Mouse (Mus musculus): ENCODE data around the gene Cachd1. TPM values are rescaled to one million over a fixed set of nuclear protein-coding genes. Genes with fewer than 3 reads are reported as not detected.

Cachd1 gene
- polyA plus RNA-seq, 1 experiment from 2014 or later: 25.2 TPM

DNA sequence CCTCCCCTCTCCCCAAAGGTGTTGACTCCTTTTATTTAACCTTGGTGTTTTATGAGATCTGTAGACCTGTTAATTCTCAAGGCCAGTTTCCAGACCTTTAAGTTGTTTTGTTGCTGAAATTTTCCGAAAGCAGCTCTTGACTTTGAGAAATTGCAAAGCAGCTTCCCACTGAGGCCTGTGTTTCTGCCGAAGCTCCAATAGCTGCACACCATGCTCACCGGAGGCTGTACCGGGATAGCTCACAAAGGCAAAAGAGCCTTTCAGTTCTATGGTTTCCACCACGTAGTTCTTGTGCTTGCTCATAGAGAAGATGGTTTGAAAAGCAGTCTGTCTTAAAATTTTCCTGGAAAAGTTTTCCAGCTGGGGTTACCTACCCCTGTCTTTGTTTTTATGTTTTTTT, 3.2 kb downstream of the Cachd1 start:
- Histone ChIP-seq H3K4me3 (ENCODE audit: low read depth, low read length) (peak overlapping the region; percentile 80), H3K4me1 (ENCODE audit: control insufficient read depth, insufficient read depth, low read length) (peaks cover 33% of the 10 kb centered on the region), H3K9me3 (ENCODE audit: control insufficient read depth, low read length) (no peaks in the 10 kb centered on the region), H3K27me3 (replicated peaks; ENCODE audit: control insufficient read depth, insufficient read depth, low read length) (no peaks in the 10 kb centered on the region), H3K27ac (replicated peaks; ENCODE audit: low read depth, low read length) (no peak overlapping the region), H3K4me2 (ENCODE audit: low read depth, low read length) (peak overlapping the region; percentile 87), H3K36me3 (ENCODE audit: control insufficient read depth, insufficient read depth, low read length) (no peaks in the 10 kb centered on the region), H3K9ac (ENCODE audit: low read depth, low read length) (peak overlapping the region; percentile 89)
- ATAC-seq (ENCODE audit: low read depth) (no peak), DNase-seq (ENCODE audit: low spot score) (peak; percentile 42)
- 21% methylated on average over 5 of the region's 5 CpGs for WGBS

DNA sequence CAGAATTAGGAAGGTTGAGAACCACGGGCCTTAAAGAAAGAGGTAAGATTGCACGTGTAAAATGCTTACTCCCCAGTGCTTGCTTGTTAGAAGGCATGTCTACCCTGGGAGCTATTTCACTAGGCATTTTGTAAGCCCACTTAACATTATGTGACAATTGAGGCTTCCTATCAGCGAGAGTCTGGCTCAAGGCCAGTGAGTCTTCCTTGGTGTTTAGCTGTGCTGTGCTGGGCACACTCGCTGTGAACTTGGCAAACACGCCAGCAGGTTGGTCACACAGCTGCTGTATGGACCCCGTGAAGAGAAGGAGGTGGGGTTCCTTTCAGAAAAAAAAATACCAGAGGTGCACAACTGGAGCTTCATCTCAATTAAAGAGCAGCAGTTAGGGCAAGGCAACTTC, 4.4 kb downstream of the Cachd1 start:
- no peaks in the 10 kb centered on the region for H3K9me3 ChIP-seq (ENCODE audit: control insufficient read depth, low read length)
- ATAC-seq (ENCODE audit: low read depth) (no peak), DNase-seq (ENCODE audit: low spot score) (no peak)
- H3K27ac ChIP-seq (replicated peaks; ENCODE audit: low read depth, low read length): no peak overlapping the region
- 53% methylated on average over 6 of the region's 6 CpGs for WGBS
- H3K4me1 ChIP-seq (ENCODE audit: control insufficient read depth, insufficient read depth, low read length): peaks cover 32% of the 10 kb centered on the region
- no peak overlapping the region; the same call in 1 of the 2 replicates for H3K9ac ChIP-seq (ENCODE audit: low read depth, low read length)
- H3K36me3 ChIP-seq (ENCODE audit: control insufficient read depth, insufficient read depth, low read length): no peaks in the 10 kb centered on the region
- no peak overlapping the region for H3K4me3 ChIP-seq (ENCODE audit: low read depth, low read length)
- H3K4me2 ChIP-seq (ENCODE audit: low read depth, low read length): peak overlapping the region; percentile 87
- H3K27me3 ChIP-seq (replicated peaks; ENCODE audit: control insufficient read depth, insufficient read depth, low read length): no peaks in the 10 kb centered on the region

DNA sequence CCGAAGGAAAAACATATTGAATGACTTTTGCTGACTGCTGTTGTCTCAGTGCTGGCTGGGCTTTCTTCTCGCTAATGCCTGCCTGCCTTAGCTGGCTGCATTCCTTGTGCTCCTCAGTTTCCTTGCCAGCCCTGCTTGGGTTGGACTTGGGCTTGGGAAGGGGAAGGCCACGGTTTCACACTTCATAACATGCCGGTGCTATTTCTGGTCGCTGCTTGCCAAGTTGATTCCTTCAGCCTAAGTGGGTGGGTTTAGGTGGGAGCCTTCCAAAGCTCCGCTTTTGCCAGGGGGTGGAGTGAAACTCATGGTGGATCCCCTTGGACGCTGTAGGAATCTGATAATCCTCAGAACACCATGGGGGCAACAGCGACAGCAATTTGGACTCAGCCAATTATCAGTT, 5.9 kb downstream of the Cachd1 start:
- H3K27me3 ChIP-seq (replicated peaks; ENCODE audit: control insufficient read depth, insufficient read depth, low read length): no peaks in the 10 kb centered on the region
- no peak overlapping the region; the same call in 1 of the 2 replicates for H3K27ac ChIP-seq (replicated peaks; ENCODE audit: low read depth, low read length)
- no peak overlapping the region for H3K4me3 ChIP-seq (ENCODE audit: low read depth, low read length)
- H3K36me3 ChIP-seq (ENCODE audit: control insufficient read depth, insufficient read depth, low read length): no peaks in the 10 kb centered on the region
- WGBS: 28% methylated on average over 8 of the region's 8 CpGs
- peak overlapping the region; percentile 26 for H3K4me2 ChIP-seq (ENCODE audit: low read depth, low read length)
- H3K4me1 ChIP-seq (ENCODE audit: control insufficient read depth, insufficient read depth, low read length): peaks cover 28% of the 10 kb centered on the region
- H3K9ac ChIP-seq (ENCODE audit: low read depth, low read length): no peak overlapping the region
- H3K9me3 ChIP-seq (ENCODE audit: control insufficient read depth, low read length): no peaks in the 10 kb centered on the region
- DNase-seq (ENCODE audit: low spot score): peak; percentile 78
- ATAC-seq (ENCODE audit: low read depth): peak; percentile 35; the same call in 1 of the 2 replicates

DNA sequence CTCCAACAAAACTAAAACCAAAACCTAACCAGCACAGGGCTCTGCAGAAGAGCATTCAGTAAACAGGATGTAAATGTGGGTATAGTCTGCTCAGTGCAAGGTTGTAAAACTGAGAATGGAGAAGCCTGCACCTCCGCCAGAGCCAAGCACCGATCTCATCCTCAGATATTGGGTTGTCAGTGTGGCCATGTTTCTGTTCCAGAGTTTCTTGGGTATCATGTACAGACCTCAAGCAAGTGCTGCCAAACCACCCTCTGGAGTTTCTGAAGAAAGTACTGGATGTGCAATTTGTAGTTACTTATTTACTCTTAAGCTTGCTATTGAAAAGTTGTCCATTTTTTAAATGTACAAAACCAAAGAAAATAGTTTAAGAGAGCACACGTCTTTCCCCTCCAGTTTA, 6.4 kb downstream of the Cachd1 start:
- H3K4me2 ChIP-seq (ENCODE audit: low read depth, low read length): 0 out of 2 replicates have a peak overlapping the region, but pooled peaks have one; percentile 26
- H3K9ac ChIP-seq (ENCODE audit: low read depth, low read length): no peak overlapping the region
- WGBS: 66% methylated on average over 3 of the region's 3 CpGs
- no peaks in the 10 kb centered on the region for H3K27me3 ChIP-seq (replicated peaks; ENCODE audit: control insufficient read depth, insufficient read depth, low read length)
- peaks cover 28% of the 10 kb centered on the region for H3K4me1 ChIP-seq (ENCODE audit: control insufficient read depth, insufficient read depth, low read length)
- H3K27ac ChIP-seq (replicated peaks; ENCODE audit: low read depth, low read length): no peak overlapping the region; the same call in 1 of the 2 replicates
- no peaks in the 10 kb centered on the region for H3K9me3 ChIP-seq (ENCODE audit: control insufficient read depth, low read length)
- DNase-seq (ENCODE audit: low spot score): no peak
- ATAC-seq (ENCODE audit: low read depth): no peak
- no peaks in the 10 kb centered on the region for H3K36me3 ChIP-seq (ENCODE audit: control insufficient read depth, insufficient read depth, low read length)
- no peak overlapping the region for H3K4me3 ChIP-seq (ENCODE audit: low read depth, low read length)

DNA sequence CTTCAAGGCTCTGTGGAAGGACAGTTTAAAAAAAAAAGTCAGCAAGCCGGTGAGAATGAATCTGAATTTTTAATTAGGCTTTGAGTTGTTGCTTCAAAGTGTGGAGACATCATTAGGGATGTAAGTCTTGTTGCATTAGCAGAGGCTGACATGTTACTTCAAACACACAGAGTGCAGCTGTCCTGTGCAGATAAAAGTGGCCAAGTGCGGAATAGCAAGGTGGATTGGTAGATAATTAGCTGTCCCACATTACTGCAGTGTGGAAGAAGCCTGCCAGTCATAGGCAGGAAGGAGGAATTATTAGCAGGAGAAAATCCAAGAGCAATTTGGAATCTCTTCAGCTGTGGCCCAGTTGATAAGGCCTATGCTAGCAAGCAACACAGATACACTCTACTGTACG, 10.7 kb downstream of the Cachd1 start:
- H3K9ac ChIP-seq (ENCODE audit: low read depth, low read length): no peak overlapping the region
- ATAC-seq (ENCODE audit: low read depth): no peak
- H3K4me2 ChIP-seq (ENCODE audit: low read depth, low read length): no peak overlapping the region
- DNase-seq (ENCODE audit: low spot score): no peak
- H3K27ac ChIP-seq (replicated peaks; ENCODE audit: low read depth, low read length): no peak overlapping the region
- no peaks in the 10 kb centered on the region for H3K36me3 ChIP-seq (ENCODE audit: control insufficient read depth, insufficient read depth, low read length)
- WGBS: 79% methylated on average over 3 of the region's 3 CpGs
- peaks cover 15% of the 10 kb centered on the region for H3K4me1 ChIP-seq (ENCODE audit: control insufficient read depth, insufficient read depth, low read length)
- H3K27me3 ChIP-seq (replicated peaks; ENCODE audit: control insufficient read depth, insufficient read depth, low read length): no peaks in the 10 kb centered on the region
- no peak overlapping the region for H3K4me3 ChIP-seq (ENCODE audit: low read depth, low read length)
- no peaks in the 10 kb centered on the region for H3K9me3 ChIP-seq (ENCODE audit: control insufficient read depth, low read length)

DNA sequence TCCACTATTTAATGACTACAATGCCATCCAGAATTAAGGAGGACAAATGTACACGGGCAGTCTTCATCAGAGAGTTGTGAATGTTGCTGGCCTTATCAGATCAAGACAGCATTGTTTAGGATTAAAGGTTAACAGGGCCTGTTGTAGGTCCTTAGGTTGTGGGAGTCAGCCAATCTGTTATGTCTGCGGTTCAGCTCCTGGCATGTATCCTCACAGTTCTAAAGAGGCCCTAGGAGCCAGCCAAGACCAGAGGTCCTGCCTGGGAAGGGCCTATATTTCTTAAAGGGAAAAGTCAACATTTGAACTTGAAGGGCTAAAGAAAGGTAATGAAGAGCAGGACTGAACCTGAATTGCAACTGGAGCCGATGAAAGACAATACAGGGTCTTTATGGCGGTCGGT, 13.7 kb downstream of the Cachd1 start:
- ATAC-seq (ENCODE audit: low read depth): no peak
- Histone ChIP-seq H3K27ac (replicated peaks; ENCODE audit: low read depth, low read length) (no peak overlapping the region), H3K27me3 (replicated peaks; ENCODE audit: control insufficient read depth, insufficient read depth, low read length) (no peaks in the 10 kb centered on the region), H3K36me3 (ENCODE audit: control insufficient read depth, insufficient read depth, low read length) (no peaks in the 10 kb centered on the region), H3K4me1 (ENCODE audit: control insufficient read depth, insufficient read depth, low read length) (peaks cover 22% of the 10 kb centered on the region), H3K4me2 (ENCODE audit: low read depth, low read length) (no peak overlapping the region), H3K4me3 (ENCODE audit: low read depth, low read length) (no peak overlapping the region), H3K9ac (ENCODE audit: low read depth, low read length) (no peak overlapping the region), H3K9me3 (ENCODE audit: control insufficient read depth, low read length) (no peaks in the 10 kb centered on the region)
- WGBS: 74% methylated on average over 5 of the region's 5 CpGs
- DNase-seq (ENCODE audit: low spot score): no peak

DNA sequence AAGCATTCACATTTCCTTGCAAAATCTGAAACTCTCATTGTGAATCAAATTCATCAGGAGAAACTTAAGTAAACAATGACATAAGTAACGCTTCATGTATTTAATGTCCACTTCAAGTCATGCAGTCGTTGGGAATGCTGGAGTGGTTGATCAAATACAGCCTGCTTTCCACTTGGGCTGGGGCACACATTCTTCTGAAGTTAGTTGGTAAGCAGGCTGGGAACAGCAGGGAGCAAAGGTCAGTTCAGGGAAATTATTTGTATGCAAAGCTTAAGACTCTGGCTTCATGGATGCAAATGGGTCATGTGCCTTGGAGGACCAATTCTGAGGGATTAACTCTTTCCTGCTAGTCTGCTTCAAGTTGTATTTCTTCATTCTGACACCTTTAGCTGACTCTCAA, 16.7 kb downstream of the Cachd1 start:
- Histone ChIP-seq H3K4me2 (ENCODE audit: low read depth, low read length) (no peak overlapping the region), H3K9ac (ENCODE audit: low read depth, low read length) (no peak overlapping the region), H3K27me3 (replicated peaks; ENCODE audit: control insufficient read depth, insufficient read depth, low read length) (no peaks in the 10 kb centered on the region), H3K9me3 (ENCODE audit: control insufficient read depth, low read length) (no peaks in the 10 kb centered on the region), H3K4me3 (ENCODE audit: low read depth, low read length) (no peak overlapping the region), H3K4me1 (ENCODE audit: control insufficient read depth, insufficient read depth, low read length) (peaks cover 37% of the 10 kb centered on the region), H3K36me3 (ENCODE audit: control insufficient read depth, insufficient read depth, low read length) (no peaks in the 10 kb centered on the region), H3K27ac (replicated peaks; ENCODE audit: low read depth, low read length) (no peak overlapping the region)
- DNase-seq (ENCODE audit: low spot score) (no peak), ATAC-seq (ENCODE audit: low read depth) (no peak)
- 19% methylated on average over 2 of the region's 2 CpGs for WGBS

DNA sequence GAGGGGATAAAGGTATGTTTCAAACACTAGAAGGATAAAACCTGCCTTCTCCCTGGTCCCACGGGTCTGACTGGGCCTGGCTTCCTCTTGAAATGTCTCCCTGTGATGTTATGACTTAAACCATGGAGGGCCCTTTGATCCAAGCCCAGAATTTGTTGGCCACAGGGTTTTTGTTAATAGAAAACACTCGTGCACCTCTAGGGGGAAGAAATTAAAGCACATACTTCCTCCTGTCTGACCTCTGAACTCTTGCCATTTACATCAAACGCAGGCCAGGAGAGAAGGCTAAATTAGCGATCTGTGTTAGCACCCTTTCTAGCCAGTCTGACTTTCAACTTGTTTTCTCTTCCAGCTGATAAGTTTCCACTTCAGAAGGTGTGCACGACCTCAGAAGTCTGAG, 19.0 kb downstream of the Cachd1 start:
- H3K27me3 ChIP-seq (replicated peaks; ENCODE audit: control insufficient read depth, insufficient read depth, low read length): no peaks in the 10 kb centered on the region
- H3K4me2 ChIP-seq (ENCODE audit: low read depth, low read length): no peak overlapping the region
- no peak overlapping the region for H3K9ac ChIP-seq (ENCODE audit: low read depth, low read length)
- 9% methylated on average over 5 of the region's 5 CpGs for WGBS
- H3K4me1 ChIP-seq (ENCODE audit: control insufficient read depth, insufficient read depth, low read length): peaks cover 42% of the 10 kb centered on the region
- no peak overlapping the region for H3K4me3 ChIP-seq (ENCODE audit: low read depth, low read length)
- DNase-seq (ENCODE audit: low spot score) (no peak), ATAC-seq (ENCODE audit: low read depth) (no peak)
- H3K27ac ChIP-seq (replicated peaks; ENCODE audit: low read depth, low read length): no peak overlapping the region
- H3K9me3 ChIP-seq (ENCODE audit: control insufficient read depth, low read length): no peaks in the 10 kb centered on the region
- H3K36me3 ChIP-seq (ENCODE audit: control insufficient read depth, insufficient read depth, low read length): no peaks in the 10 kb centered on the region

DNA sequence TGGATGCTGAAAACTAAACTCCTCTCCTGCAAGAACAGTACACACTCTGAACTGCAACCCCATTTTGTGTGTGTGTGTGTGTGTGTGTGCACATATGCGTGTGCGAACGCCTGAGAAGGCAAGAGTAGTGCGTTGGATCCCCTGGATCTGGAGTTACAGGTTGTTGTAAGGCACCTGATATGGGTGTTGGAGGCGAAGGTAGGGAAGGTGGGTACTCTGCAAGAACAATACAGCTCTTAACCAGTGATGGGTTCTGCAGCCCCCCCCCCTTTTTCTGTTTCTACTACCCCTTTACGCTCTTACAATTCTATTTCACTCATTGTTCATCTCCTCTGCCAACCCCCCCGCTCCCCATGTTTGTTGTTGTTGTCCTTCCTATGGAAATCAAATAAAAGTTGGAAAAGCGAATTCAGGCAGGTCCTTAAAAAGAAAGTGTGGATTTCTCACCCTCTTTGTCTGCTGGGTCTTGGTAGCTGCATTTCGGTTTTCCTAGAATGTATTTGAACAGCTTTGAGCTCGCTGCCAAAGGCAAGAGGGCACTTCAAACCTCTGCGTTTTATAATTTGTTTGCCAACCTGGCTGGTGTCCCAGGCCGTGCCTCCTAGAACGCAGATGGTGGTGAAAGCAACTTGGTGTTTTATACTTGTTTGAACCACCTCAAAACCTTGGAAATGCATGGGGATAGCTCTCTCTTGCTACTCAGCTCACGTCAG, 24.4 kb downstream of the Cachd1 start:
- H3K4me2 ChIP-seq (ENCODE audit: low read depth, low read length): no peak overlapping the region
- 75% methylated on average over 14 of the region's 14 CpGs for WGBS

More for the DNA sequence above, 24.4 kb downstream of the Cachd1 start:
- DNase-seq (ENCODE audit: low spot score): peak; percentile 49
- H3K27me3 ChIP-seq (replicated peaks; ENCODE audit: control insufficient read depth, insufficient read depth, low read length): no peaks in the 10 kb centered on the region
- H3K4me1 ChIP-seq (ENCODE audit: control insufficient read depth, insufficient read depth, low read length): peaks cover 18% of the 10 kb centered on the region
- H3K36me3 ChIP-seq (ENCODE audit: control insufficient read depth, insufficient read depth, low read length): no peaks in the 10 kb centered on the region
- no peak overlapping the region for H3K4me3 ChIP-seq (ENCODE audit: low read depth, low read length)
- H3K9ac ChIP-seq (ENCODE audit: low read depth, low read length): no peak overlapping the region
- no peaks in the 10 kb centered on the region for H3K9me3 ChIP-seq (ENCODE audit: control insufficient read depth, low read length)
- H3K27ac ChIP-seq (replicated peaks; ENCODE audit: low read depth, low read length): no peak overlapping the region
- no peak; the same call in 1 of the 2 replicates for ATAC-seq (ENCODE audit: low read depth)
